Mouse (Mus musculus) thymus, postnatal 25 days (tissue): Measurements from ENCODE around the gene Bmi1.

Source experiments
- DNase-seq: peaks from one replicate; pipeline ENCODE4 v3.0.0; 2022

Gene Bmi1

DNA sequence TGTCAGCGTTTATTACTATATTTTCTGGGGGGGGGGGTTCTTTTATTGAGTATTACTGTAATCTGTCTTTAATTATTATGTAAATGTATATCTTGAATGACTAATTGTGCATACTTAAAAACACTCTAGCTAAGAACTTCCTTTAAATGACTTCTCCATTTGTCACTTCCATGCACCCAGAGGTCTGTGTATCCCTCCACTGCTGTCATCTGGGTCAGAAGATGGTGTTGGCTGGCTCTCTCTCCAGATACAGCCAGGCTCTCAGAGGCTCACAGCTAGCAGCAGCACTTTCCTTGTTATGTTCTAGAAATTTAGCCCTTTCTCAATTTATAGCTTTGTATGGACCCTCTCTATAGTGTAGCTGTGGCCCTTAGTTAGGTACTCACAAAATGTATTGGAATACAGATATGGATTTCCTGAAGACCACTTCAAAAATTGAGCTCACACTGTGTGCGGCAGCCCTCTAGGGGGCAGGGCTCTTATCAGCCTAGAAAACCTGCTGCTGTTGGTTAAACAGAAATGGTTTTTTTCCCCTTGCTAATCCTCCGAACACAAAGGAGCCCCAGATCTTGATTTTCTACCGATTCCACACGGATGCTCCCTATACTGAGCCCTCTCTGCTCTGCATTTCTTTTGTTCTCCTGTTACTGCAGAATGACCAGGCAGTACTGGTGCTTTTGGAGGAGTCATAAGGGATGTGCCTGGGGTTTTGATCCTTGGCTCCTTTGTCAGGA, 57.7 kb downstream of the Bmi1 start:
- peak; percentile 8 for DNase-seq
